Mouse (Mus musculus) telencephalon, adult 2 months (tissue): Measurements from ENCODE around the gene Pip5kl1.
A peak's percentile ranks its signal among the peaks of the same experiment; 100 is the strongest.

Experiments
- DNase-seq: peaks from one replicate; pipeline ENCODE4 v3.0.0-alpha.2; 2011; ENCODE audit warnings: low read depth, low spot score

Pip5kl1 gene

GRCm38 (mm10) chr2:32547964-32548739 is 26.4 kb upstream of the Pip5kl1 start:
- DNase-seq: no peak

DNA sequence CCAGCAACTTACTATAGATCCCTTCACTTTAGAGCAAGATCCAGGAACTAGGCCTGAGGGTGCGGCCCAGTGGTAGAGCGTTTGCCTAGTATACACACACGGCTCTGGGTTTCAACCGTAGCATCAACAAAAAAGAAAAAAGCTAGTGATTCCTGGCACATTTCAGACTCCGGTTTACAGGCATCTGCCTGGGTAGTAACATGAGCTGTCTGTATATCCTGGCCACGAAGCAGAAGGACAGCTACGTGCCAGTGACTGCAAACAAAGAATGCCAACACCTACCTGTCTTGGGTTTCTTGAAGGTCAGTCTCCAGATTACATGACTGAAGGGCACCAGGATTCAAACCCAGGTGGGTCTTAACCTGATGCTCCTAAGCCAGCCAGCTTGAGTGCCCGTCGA is 25.4 kb upstream of the Pip5kl1 start:
- no peak for DNase-seq

GRCm38 (mm10) chr2:32549764-32550163 is 24.8 kb upstream of the Pip5kl1 start:
- no peak for DNase-seq

DNA sequence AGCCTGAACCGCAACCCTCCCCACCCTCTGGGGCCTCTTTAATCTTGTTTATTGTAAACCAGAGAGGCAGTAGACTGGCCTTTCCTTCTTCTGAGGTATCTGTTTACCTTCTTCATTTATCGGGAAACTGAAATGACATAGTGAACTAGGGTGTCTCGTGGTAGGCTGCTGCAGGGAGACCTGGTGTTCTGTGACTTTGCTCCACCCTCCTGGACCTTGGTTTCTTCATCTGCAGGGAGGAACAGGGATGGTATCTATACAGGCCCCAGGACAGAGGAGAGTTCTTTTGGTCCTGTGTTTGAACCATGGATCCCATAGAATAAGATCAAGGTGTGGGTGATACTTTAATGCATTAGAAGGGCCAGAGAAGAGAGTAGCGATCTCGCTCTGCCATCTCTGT is 23.4 kb upstream of the Pip5kl1 start:
- DNase-seq: no peak

DNA sequence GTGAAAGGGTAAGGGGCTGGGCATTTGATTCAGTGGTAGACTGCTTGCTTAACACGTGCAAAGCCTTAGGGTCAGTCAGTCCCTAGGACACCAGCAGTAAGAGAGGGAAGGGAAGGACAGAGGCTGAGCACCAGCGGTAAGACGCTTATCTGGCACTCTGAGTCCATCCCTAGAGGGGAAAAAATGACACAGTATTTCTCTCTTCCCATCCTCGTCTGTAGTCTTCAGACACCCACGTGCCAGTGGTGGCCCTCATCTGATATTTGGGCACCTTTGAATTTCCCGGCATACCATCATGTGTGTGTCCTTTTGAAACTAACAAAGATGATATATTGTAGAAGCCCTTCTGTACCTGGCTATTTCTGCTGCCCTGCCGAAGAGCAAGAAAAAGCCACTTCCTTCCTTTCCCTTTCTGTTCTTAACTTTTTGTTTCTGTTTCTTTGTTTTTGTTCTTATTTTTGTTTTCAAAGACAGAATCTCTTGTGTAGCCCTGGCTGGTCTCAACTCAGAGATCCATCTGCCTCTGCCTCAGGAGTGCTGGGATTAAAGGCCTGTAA is 20.9 kb upstream of the Pip5kl1 start:
- DNase-seq: no peak

GRCm38 (mm10) chr2:32555484-32555883 is 19.1 kb upstream of the Pip5kl1 start:
- DNase-seq: no peak

GRCm38 (mm10) chr2:32556019-32556418 is 18.6 kb upstream of the Pip5kl1 start:
- no peak for DNase-seq

GRCm38 (mm10) chr2:32559570-32559969 is 15.0 kb upstream of the Pip5kl1 start:
- peak; percentile 81 for DNase-seq

GRCm38 (mm10) chr2:32566536-32567063 is 8.0 kb upstream of the Pip5kl1 start:
- DNase-seq: no peak

DNA sequence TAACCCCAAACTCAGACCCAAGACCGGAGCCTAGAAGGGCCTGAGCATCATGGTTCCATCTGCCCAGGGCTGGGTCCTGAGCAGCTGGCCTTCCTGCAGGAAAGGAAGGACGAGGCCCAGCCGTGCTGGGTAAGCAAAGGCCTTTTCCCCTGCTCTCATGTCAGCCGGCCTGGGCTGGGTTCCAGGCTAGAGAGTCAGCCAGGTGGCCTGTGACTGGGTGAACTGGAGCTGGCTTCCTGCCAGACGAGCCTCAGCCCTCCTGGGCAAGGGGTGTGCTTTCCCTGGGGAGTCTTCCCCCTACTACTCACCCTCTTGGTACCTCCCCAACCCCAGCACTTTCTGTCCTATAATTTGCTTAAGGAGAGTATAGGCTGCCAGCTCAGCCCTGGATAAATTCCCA is 6.4 kb upstream of the Pip5kl1 start:
- DNase-seq: no peak

- no peak for DNase-seq
Observed at GRCm38 (mm10) chr2:32568941-32569340, 5.7 kb upstream of the Pip5kl1 start.

DNA sequence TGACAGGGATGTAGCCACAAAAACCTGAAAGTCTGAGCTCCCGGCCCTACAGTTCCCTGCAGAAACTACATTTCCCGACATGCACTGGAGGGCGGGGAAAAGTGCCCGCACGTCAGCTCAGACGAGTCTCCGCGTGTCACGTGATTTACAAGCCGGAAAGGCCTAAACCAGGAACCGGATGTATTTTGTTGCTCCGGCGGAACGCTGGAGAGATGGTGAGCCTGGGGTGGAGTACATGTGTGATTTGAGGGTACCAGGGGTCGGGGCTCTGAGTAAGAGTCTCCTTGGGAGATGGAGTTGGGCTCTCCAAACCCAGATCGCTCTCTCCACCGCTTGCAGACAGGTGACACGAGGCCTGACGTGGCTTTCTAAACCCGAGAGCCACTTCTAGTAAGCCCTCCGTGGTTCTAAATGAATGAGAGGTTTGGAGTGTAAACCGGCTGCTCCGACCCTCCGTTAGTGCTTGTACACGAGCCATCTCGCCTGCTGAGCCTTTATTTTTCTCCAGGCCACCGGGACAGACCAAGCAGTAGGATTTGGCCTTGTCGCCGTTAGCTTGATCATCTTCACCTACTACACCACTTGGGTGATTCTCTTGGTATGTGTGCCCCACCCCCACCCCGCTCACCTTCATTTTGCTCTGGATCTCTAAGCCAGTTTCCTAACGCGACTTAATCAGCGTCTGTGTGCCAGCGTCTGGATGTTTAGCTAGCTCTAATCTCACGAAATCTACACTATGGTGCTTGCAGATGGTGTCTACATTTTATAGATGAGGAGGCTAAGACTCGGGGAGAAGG is 3.7 kb upstream of the Pip5kl1 start, which contains the start of gene Dpm2:
Gene Dpm2, plus strand, starts transcription at position 161 of the 797 bp plus-strand sequence.
- peak; percentile 94 for DNase-seq

- DNase-seq: no peak
Observed at GRCm38 (mm10) chr2:32572196-32572595, 2.4 kb upstream of the Pip5kl1 start.

- DNase-seq: no peak
Observed at GRCm38 (mm10) chr2:32574901-32575585, 446 bp downstream of the Pip5kl1 start.

GRCm38 (mm10) chr2:32575586-32576160 is 1.1 kb downstream of the Pip5kl1 start, which contains the start of gene 9430097D07Rik:
Gene 9430097D07Rik, minus strand, starts transcription at chr2:32575684.
- DNase-seq: peak; percentile 75

- DNase-seq: no peak
Observed at GRCm38 (mm10) chr2:32576532-32576931, 1.9 kb downstream of the Pip5kl1 start.

DNA sequence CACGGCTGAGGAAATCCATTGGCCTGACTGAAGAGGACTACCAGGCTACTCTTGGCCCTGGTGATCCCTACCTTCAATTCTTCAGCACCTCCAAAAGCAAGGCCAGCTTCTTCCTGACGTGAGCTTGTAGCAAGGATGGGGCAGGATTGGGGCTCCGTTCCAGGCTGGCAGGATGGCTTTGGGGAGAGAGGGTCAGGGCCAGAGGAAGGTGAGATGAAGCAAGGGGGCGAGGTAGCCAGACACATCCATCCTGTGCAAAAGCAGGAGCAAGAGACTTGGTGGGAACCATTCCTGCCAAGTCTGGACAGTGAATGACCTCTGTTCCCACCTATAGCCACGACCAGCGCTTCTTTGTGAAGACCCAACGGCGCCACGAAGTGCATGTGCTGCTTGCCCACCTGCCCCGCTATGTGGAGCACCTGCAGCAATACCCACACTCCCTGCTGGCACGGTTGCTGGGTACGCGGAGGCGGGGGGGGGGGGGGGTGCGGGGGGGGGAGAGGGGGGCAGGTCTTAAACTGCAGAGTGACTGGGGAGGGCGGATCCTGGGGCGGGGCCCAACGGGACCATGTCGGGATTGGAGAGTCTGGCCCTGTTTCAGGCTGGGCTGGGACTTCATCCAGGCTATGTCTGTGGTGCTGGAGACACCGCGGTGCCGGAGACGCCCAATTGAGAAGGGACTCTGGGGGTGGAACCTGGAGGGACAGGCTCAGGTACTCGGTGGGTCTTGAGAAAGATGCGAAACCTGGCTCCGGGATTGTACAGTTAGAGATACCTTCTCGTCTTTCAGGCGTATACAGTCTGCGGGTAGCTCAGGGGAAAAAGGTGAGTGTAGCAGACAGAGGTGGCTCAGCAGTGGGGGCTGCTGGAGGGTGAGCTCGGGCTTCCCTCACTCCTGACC is 3.8 kb downstream of the Pip5kl1 start:
- DNase-seq: no peak

DNA sequence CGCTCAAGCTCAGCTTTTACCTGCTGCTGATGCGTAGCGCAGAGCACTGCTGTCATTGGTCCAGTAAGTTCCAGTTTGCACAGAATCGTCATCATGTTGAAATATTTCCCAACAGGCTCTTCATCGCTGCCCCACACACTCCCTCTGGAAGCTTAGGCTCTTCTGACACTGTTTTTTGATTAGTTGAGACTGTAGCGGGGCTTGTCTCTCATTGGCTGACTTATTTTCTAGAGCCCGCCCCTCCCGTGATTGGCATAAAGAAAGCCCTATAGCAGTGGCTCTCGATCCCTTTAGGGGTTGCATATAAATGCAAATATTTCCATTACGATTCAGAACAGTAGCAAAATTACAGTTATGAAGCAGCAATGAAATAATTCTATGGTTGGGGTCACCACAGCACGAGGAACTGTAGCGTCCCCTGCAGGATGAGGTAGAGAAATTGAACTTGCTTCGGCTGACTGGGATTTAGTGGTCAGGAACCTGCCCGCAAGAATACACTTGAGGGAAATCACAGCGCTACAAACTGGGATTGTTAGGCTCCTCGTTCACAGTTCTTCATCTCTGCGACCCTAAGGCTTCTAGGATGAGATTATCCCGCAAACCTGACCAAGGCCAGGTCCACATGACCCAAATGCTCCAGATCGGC is 7.0 kb downstream of the Pip5kl1 start:
- peak; percentile 82 for DNase-seq
